Mouse (Mus musculus) CH12.LX (cell line): ENCODE measurements around the gene Foxp1. TPM values are rescaled to one million over a fixed set of nuclear protein-coding genes. Genes with fewer than 3 reads are reported as not detected.
A peak's percentile ranks its signal among the peaks of the same experiment; 100 is the strongest.

Experiments used
- DNase-seq: peaks from one replicate; pipeline ENCODE4 v3.0.0-alpha.2; 2013; ENCODE audit errors: extremely low read depth
- H3K27ac ChIP-seq: 2 replicates; pipeline ENCODE4 v1.5.1; 2012; ENCODE audit warnings: low read depth, mild to moderate bottlenecking, control low read depth, moderate library complexity; ENCODE audit not compliant: insufficient read depth
- H3K27me3 ChIP-seq: replicated peaks from 2 replicates; pipeline ENCODE3; 2012; ENCODE audit warnings: inconsistent platforms
- H3K36me3 ChIP-seq, 2 experiments: replicated peaks in 1 of 2; 2 replicates each; pipeline versions ENCODE3 to v1.6.1; 2012; ENCODE audit warnings: inconsistent platforms in 1 of 2, low read length in 1 of 2, mild to moderate bottlenecking in 1 of 2, mixed read lengths in 1 of 2, moderate library complexity in 1 of 2; ENCODE audit not compliant: control insufficient read depth in 1 of 2, insufficient read depth in 1 of 2
- H3K4me1 ChIP-seq, 2 experiments: 2 replicates each; pipeline ENCODE4 v1.6.1; 2012; ENCODE audit warnings: inconsistent platforms in 1 of 2, moderate library complexity in 1 of 2; ENCODE audit not compliant: insufficient read depth in 2 of 2, control insufficient read depth in 1 of 2
- H3K4me2 ChIP-seq: 2 replicates; pipeline ENCODE4 v1.6.1; 2012; ENCODE audit warnings: low read depth, mild to moderate bottlenecking, control low read depth; ENCODE audit not compliant: poor library complexity, insufficient read depth, severe bottlenecking
- H3K4me3 ChIP-seq, 3 experiments: fragments of 150-350 bp in 1 of 3; sonication (generic) in 1 of 3; replicated peaks in 1 of 3; 2 replicates each; pipeline versions ENCODE3 to v1.5.1; 2011 to 2012; ENCODE audit warnings: low read depth in 2 of 3, low read length in 2 of 3, mild to moderate bottlenecking in 2 of 3, moderate library complexity in 2 of 3, control low read depth in 1 of 3, improper control_type of control experiment in 1 of 3, inconsistent platforms in 1 of 3, mixed read lengths in 1 of 3; ENCODE audit not compliant: poor library complexity in 1 of 3
- H3K79me2 ChIP-seq: replicated peaks from 2 replicates; pipeline ENCODE4 v1.6.1; 2012; ENCODE audit warnings: mild to moderate bottlenecking, moderate library complexity; ENCODE audit not compliant: control insufficient read depth, poor library complexity, insufficient read depth, severe bottlenecking; ENCODE audit errors: extremely low read depth
- H3K9ac ChIP-seq: 2 replicates; pipeline ENCODE4 v1.6.1; 2012; ENCODE audit warnings: low read depth, mild to moderate bottlenecking, control low read depth, moderate library complexity; ENCODE audit not compliant: insufficient read depth
- H3K9me3 ChIP-seq: replicated peaks from 2 replicates; pipeline ENCODE3; 2012; ENCODE audit warnings: low read length, inconsistent platforms, mixed read lengths
- BHLHE40 ChIP-seq: IDR thresholded peaks from 2 replicates; pipeline ENCODE4 v1.6.1; 2011; ENCODE audit warnings: mild to moderate bottlenecking, low read depth, low read length, improper control_type of control experiment
- CHD1 ChIP-seq: IDR thresholded peaks from 2 replicates; pipeline ENCODE4 v1.6.1; 2012; ENCODE audit warnings: low read depth, low read length, improper control_type of control experiment, inconsistent platforms
- E2F4 ChIP-seq: IDR thresholded peaks from 2 replicates; pipeline ENCODE4 v1.6.1; 2011; ENCODE audit warnings: low read depth, low read length, improper control_type of control experiment; ENCODE audit not compliant: insufficient replicate concordance
- EP300 ChIP-seq: IDR thresholded peaks from 2 replicates; pipeline ENCODE4 v1.6.1; 2011; ENCODE audit warnings: low read length, improper control_type of control experiment
- ETS1 ChIP-seq: conservative IDR thresholded peaks from 2 replicates; pipeline ENCODE4 v1.6.1; 2012; ENCODE audit warnings: low read depth, mild to moderate bottlenecking, inconsistent platforms, low read length, improper control_type of control experiment, moderate library complexity
- HCFC1 ChIP-seq: IDR thresholded peaks from 2 replicates; pipeline ENCODE4 v1.6.1; 2012; ENCODE audit warnings: low read depth, mild to moderate bottlenecking, inconsistent platforms, low read length, improper control_type of control experiment
- JUND ChIP-seq: conservative IDR thresholded peaks from 2 replicates; pipeline ENCODE4 v1.6.1; 2011; ENCODE audit warnings: low read depth, low read length, improper control_type of control experiment
- MAFK ChIP-seq: IDR thresholded peaks from 2 replicates; pipeline ENCODE4 v1.6.1; 2011; ENCODE audit warnings: low read length, improper control_type of control experiment; ENCODE audit not compliant: insufficient replicate concordance
- MAX ChIP-seq: IDR thresholded peaks from 2 replicates; pipeline ENCODE4 v1.6.1; 2011; ENCODE audit warnings: low read length, improper control_type of control experiment
- MAZ ChIP-seq: IDR thresholded peaks from 2 replicates; pipeline ENCODE4 v1.6.1; 2012; ENCODE audit warnings: low read depth, mild to moderate bottlenecking, inconsistent platforms, low read length, improper control_type of control experiment, moderate library complexity
- MEF2A ChIP-seq: IDR thresholded peaks from 2 replicates; pipeline ENCODE4 v1.6.1; 2014; ENCODE audit warnings: low read depth, mild to moderate bottlenecking, inconsistent platforms, low read length, improper control_type of control experiment, borderline replicate concordance
- MXI1 ChIP-seq: IDR thresholded peaks from 2 replicates; pipeline ENCODE4 v1.6.1; 2011; ENCODE audit warnings: mild to moderate bottlenecking, low read depth, low read length, improper control_type of control experiment
- MYC ChIP-seq: IDR thresholded peaks from 2 replicates; pipeline ENCODE4 v1.6.1; 2011; ENCODE audit warnings: low read depth, mild to moderate bottlenecking, improper control_type of control experiment, low read length
- NELFE ChIP-seq: IDR thresholded peaks from 2 replicates; pipeline ENCODE4 v1.6.1; 2011; ENCODE audit warnings: low read depth, low read length, improper control_type of control experiment
- NRF1 ChIP-seq: IDR thresholded peaks from 2 replicates; pipeline ENCODE4 v1.6.1; 2014; ENCODE audit warnings: low read depth, mild to moderate bottlenecking, inconsistent platforms, low read length, improper control_type of control experiment, moderate library complexity
- PAX5 ChIP-seq: IDR thresholded peaks from 2 replicates; pipeline ENCODE4 v1.6.1; 2012; ENCODE audit warnings: low read length, inconsistent platforms, mixed read lengths
- POLR2A ChIP-seq: IDR thresholded peaks from 2 replicates; pipeline ENCODE4 v1.6.1; 2011; ENCODE audit warnings: low read depth, mild to moderate bottlenecking, improper control_type of control experiment, low read length
- POLR2AphosphoS2 ChIP-seq: IDR thresholded peaks from 2 replicates; pipeline ENCODE4 v1.6.1; 2011; ENCODE audit warnings: low read depth, low read length, improper control_type of control experiment
- RAD21 ChIP-seq: IDR thresholded peaks from 2 replicates; pipeline ENCODE4 v1.6.1; 2011; ENCODE audit warnings: low read depth, mild to moderate bottlenecking, low read length, improper control_type of control experiment, moderate library complexity
- RCOR1 ChIP-seq: conservative IDR thresholded peaks from 2 replicates; pipeline ENCODE4 v1.6.1; 2012; ENCODE audit warnings: low read depth, mild to moderate bottlenecking, inconsistent platforms, low read length, improper control_type of control experiment
- SIN3A ChIP-seq: IDR thresholded peaks from 2 replicates; pipeline ENCODE4 v1.6.1; 2012; ENCODE audit warnings: low read length, improper control_type of control experiment, inconsistent platforms
- SMC3 ChIP-seq: IDR thresholded peaks from 2 replicates; pipeline ENCODE4 v1.6.1; 2011; ENCODE audit warnings: low read depth, low read length, improper control_type of control experiment
- TBP ChIP-seq: conservative IDR thresholded peaks from 2 replicates; pipeline ENCODE4 v1.6.1; 2011; ENCODE audit warnings: low read depth, low read length, improper control_type of control experiment
- UBTF ChIP-seq: IDR thresholded peaks from 2 replicates; pipeline ENCODE4 v1.6.1; 2012; ENCODE audit warnings: low read depth, mild to moderate bottlenecking, inconsistent platforms, low read length, improper control_type of control experiment, moderate library complexity
- USF1 ChIP-seq: IDR thresholded peaks from 2 replicates; pipeline ENCODE4 v1.6.1; 2014; ENCODE audit warnings: low read depth, mild to moderate bottlenecking, inconsistent platforms, low read length, improper control_type of control experiment
- ZC3H11A ChIP-seq: IDR thresholded peaks from 2 replicates; pipeline ENCODE4 v1.6.1; 2012; ENCODE audit warnings: low read depth, mild to moderate bottlenecking, inconsistent platforms, low read length, improper control_type of control experiment
- ZKSCAN1 ChIP-seq: IDR thresholded peaks from 2 replicates; pipeline ENCODE4 v1.6.1; 2012; ENCODE audit warnings: low read depth, inconsistent platforms, low read length, improper control_type of control experiment, borderline replicate concordance
- ZMIZ1 ChIP-seq: IDR thresholded peaks from 2 replicates; pipeline ENCODE4 v1.6.1; 2012; ENCODE audit warnings: low read depth, mild to moderate bottlenecking, inconsistent platforms, low read length, improper control_type of control experiment
- ZNF384 ChIP-seq: IDR thresholded peaks from 2 replicates; pipeline ENCODE4 v1.6.1; 2012; ENCODE audit warnings: low read depth, low read length, improper control_type of control experiment, inconsistent platforms
- dilution Hi-C: fragments of 300-500 bp; cut with MboI; formaldehyde crosslinking; loops from 2 replicates; pipeline ENCODE4 v1.14.3; 2020; ENCODE audit warnings: low sequenced_read_pairs; ENCODE audit not compliant: extremely low pct_unique_long_range_greater_than_20kb, extremely low pct_ligation_motif_present
- in situ Hi-C: fragments of 300-500 bp; cut with MboI; formaldehyde crosslinking; loops from 3 replicates; pipeline ENCODE4 v1.14.3; 2019; ENCODE audit warnings: low sequenced_read_pairs, low pct_ligation_motif_present, low pct_unique_long_range_greater_than_20kb, mixed read lengths
- polyA plus RNA-seq: library from polyadenylated mRNA; unstranded; fragments of >175 nt; gene quantifications from 2 replicates; pipeline ENCODE4 v1.2.1, GENCODE M21; 2012; ENCODE audit warnings: low read depth; ENCODE audit not compliant: insufficient read length
- total RNA-seq, 2 experiments: library from RNA; depleted of rRNA; stranded (reverse); fragments of 300-350 nt in 1 of 2; fragments of >200 nt in 1 of 2; gene quantifications; 2 replicates each; pipeline ENCODE4 v1.2.3; 2012 to 2014

The Foxp1 gene
- total and polyA plus RNA-seq, 3 experiments: 66.5 to 105 (median 87.4) TPM

DNA sequence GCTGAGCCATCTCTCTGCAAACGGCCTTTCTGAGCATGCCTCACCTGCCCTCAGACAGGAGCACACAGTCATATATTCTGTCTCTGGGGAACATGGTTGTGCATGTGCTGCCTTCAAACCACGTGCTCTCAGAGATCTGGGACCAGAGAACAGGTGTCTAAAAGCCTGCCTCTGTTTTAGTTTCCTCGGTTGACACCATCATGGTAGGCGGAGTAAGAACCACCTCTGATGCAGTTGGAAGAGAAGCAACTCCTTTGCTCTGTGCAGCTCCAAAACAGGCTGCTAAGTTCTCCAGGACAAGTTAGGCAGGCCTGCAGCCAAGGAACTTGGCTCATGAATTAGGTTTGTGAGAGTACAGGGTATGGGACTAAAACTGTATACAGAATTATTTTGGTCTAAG is 356.4 kb downstream of the Foxp1 start (continued):
- TF ChIP-seq RCOR1: no peak
- peak; percentile 43; the same call in 1 of the 2 replicates for TF ChIP-seq NRF1
- TF ChIP-seq MEF2A: peak; percentile 21; the same call in 1 of the 2 replicates
- TF ChIP-seq TBP: no peak
- no peak for TF ChIP-seq CHD1
- TF ChIP-seq SIN3A: no peak
- TF ChIP-seq POLR2AphosphoS2: no peak

GRCm38 (mm10) chr6:99164760-99165159 is 357.8 kb downstream of the Foxp1 start:
- Histone ChIP-seq H3K9ac (no peak overlapping the region), H3K4me1 (peaks cover 30 to 54% of the 10 kb centered on the region in 2 experiments), H3K9me3 (no peaks in the 10 kb centered on the region), H3K27me3 (no peaks in the 10 kb centered on the region), H3K79me2 (peaks cover 2% of the 10 kb centered on the region; the same call in 1 of the 2 replicates), H3K27ac (peak overlapping the region; percentile 15)
- in situ Hi-C loops (no loop called here), dilution Hi-C loops (no loop called here)
- DNase-seq: no peak
- TF ChIP-seq ZC3H11A (no peak), JUND (no peak), MEF2A (no peak), MXI1 (no peak), TBP (no peak), NRF1 (no peak), USF1 (no peak), ZMIZ1 (no peak), CHD1 (no peak), HCFC1 (no peak), MAX (no peak), MYC (no peak), EP300 (no peak), BHLHE40 (no peak), SIN3A (no peak), MAZ (no peak), ZKSCAN1 (no peak), POLR2A (no peak)
- TF ChIP-seq, all 38 proteins: peak for 0
- H3K4me2 ChIP-seq: no peak overlapping the region
- H3K36me3 ChIP-seq: peaks cover 3 to 6% of the 10 kb centered on the region in 2 experiments
- no peak overlapping the region for H3K4me3 ChIP-seq

- Histone ChIP-seq H3K27me3 (no peaks in the 10 kb centered on the region), H3K36me3 (peaks cover 6 to 10% of the 10 kb centered on the region in 2 experiments), H3K79me2 (peaks cover 5% of the 10 kb centered on the region; the same call in 1 of the 2 replicates)
- TF ChIP-seq CHD1 (no peak), RAD21 (no peak), POLR2AphosphoS2 (no peak), MAZ (no peak), ZNF384 (no peak), UBTF (no peak), MAFK (no peak), SMC3 (no peak), E2F4 (no peak), ZC3H11A (no peak), ZKSCAN1 (no peak), NELFE (no peak), RCOR1 (no peak), PAX5 (no peak), ETS1 (no peak), USF1 (no peak)
- TF ChIP-seq, all 38 proteins: peak for 0
- dilution Hi-C loops: no loop called here
- no peak overlapping the region for H3K27ac ChIP-seq
- H3K4me2 ChIP-seq: no peak overlapping the region
- no peak for DNase-seq
- peaks cover 24 to 58% of the 10 kb centered on the region in 2 experiments for H3K4me1 ChIP-seq
- H3K4me3 ChIP-seq: no peak overlapping the region
- in situ Hi-C loops: no loop called here
- H3K9me3 ChIP-seq: no peaks in the 10 kb centered on the region
- H3K9ac ChIP-seq: no peak overlapping the region
Observed at GRCm38 (mm10) chr6:99162716-99163115, 359.8 kb downstream of the Foxp1 start.
